9 mouse cellular contexts compared by ENCODE assay signal in the genomic region with DNA sequence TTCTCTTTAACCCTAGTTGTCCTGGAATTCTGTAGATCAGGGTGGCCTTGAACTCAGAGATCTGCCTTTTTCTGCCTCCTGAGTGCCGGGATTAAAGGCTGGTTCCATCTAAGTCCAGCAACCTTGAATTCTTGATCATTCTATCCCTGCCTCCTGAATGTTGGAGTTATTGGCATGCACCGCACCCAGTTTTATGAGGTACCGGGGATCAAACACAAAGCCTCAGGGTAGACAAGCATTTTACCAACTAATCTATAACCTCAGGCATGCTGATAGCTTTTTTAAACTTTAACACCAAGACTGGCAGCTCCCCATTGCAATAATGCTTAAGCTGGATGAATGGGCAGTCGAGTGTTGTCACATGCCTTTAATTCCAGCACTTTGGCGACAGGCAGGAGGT. TPM values are rescaled to one million over a fixed set of nuclear protein-coding genes. Genes with fewer than 3 reads are reported as not detected.
DNase-seq lines count a peak whose midpoint lies in the region; ATAC-seq and TF ChIP-seq lines count a peak whose summit lies in the region.
"Had no signal": no experiment of that assay in that cellular context is flagged by ENCODE, and none has a peak within 500 bp of the region (broad histone marks: within the 10 kb centered on the region; RNA-seq: fewer than 3 reads in every experiment).

No protein-coding gene starts in this region.

- peaks cover 63% of the 10 kb centered on the region for H3K36me3 ChIP-seq in kidney, embryonic 15.5 days
- peaks cover 60% of the 10 kb centered on the region for H3K36me3 ChIP-seq in embryonic facial prominence, embryonic 12.5 days
- peaks cover 57% of the 10 kb centered on the region for H3K36me3 ChIP-seq in limb, embryonic 14.5 days (ENCODE audit: control insufficient read depth, insufficient read depth, low read length)
- peaks cover 22% of the 10 kb centered on the region for H3K36me3 ChIP-seq in neural tube, embryonic 14.5 days (ENCODE audit: control insufficient read depth, insufficient read depth, low read length)

- DNase-seq in kidney, postnatal 25 days, result no peak
- DNase-seq in limb, embryonic 14.5 days (ENCODE audit: low spot score), result no peak
- DNase-seq in frontal cortex, postnatal 36 days (ENCODE audit: low spot score in 2 of 2), result no peak
- DNase-seq in cerebellum, adult 11-12 months, result no peak
- DNase-seq in cerebellum, adult 18-20 months, result no peak
- DNase-seq: adrenal gland, adult 2 months had no signal

- H3K27ac ChIP-seq in kidney, embryonic 15.5 days, result peak overlapping the region; percentile 88
- H3K27ac ChIP-seq in embryonic facial prominence, embryonic 12.5 days, result peak overlapping the region; percentile 57
- H3K27ac ChIP-seq in limb, embryonic 14.5 days (replicated peaks; ENCODE audit: low read depth, low read length), result peak overlapping the region; percentile 15; the same call in 1 of the 2 replicates
- no peak overlapping the region for H3K27ac ChIP-seq in neural tube, embryonic 14.5 days (ENCODE audit: low read depth, low read length)

- peak overlapping the region; percentile 83 for H3K4me2 ChIP-seq in kidney, embryonic 15.5 days
- peak overlapping the region; percentile 78 for H3K4me2 ChIP-seq in embryonic facial prominence, embryonic 12.5 days (replicated peaks)
- peak overlapping the region; percentile 66 for H3K4me2 ChIP-seq in limb, embryonic 14.5 days (replicated peaks; ENCODE audit: low read depth, low read length, severe bottlenecking)
- H3K4me2 ChIP-seq in neural tube, embryonic 14.5 days (ENCODE audit: low read depth, low read length), result peak overlapping the region; percentile 92; the same call in 1 of the 2 replicates

- H3K9me3 ChIP-seq in kidney, embryonic 15.5 days (replicated peaks), result no peaks in the 10 kb centered on the region
- no peaks in the 10 kb centered on the region for H3K9me3 ChIP-seq in embryonic facial prominence, embryonic 12.5 days
- no peaks in the 10 kb centered on the region for H3K9me3 ChIP-seq in limb, embryonic 14.5 days (ENCODE audit: control insufficient read depth, low read length)
- H3K9me3 ChIP-seq in neural tube, embryonic 14.5 days (ENCODE audit: control insufficient read depth, low read length), result no peaks in the 10 kb centered on the region

- peaks cover 22% of the 10 kb centered on the region for H3K4me1 ChIP-seq in kidney, embryonic 15.5 days
- H3K4me1 ChIP-seq in embryonic facial prominence, embryonic 12.5 days, result peaks cover 15% of the 10 kb centered on the region
- peaks cover 13% of the 10 kb centered on the region for H3K4me1 ChIP-seq in limb, embryonic 14.5 days (ENCODE audit: control insufficient read depth, insufficient read depth, low read length)
- H3K4me1 ChIP-seq in neural tube, embryonic 14.5 days (ENCODE audit: control insufficient read depth, insufficient read depth, low read length), result peaks cover 11% of the 10 kb centered on the region

- no peak for TF ChIP-seq POLR2A in limb, embryonic 14.5 days (IDR thresholded peaks at IDR 0.05; ENCODE audit: borderline replicate concordance, extremely low read depth, insufficient read depth, insufficient read length)

- H3K4me3 ChIP-seq in kidney, embryonic 15.5 days (replicated peaks), result peak overlapping the region; percentile 93
- peak overlapping the region; percentile 81 for H3K4me3 ChIP-seq in embryonic facial prominence, embryonic 12.5 days
- peak overlapping the region; percentile 58 for H3K4me3 ChIP-seq in limb, embryonic 14.5 days (replicated peaks; ENCODE audit: low read length)
- H3K4me3 ChIP-seq in neural tube, embryonic 14.5 days (ENCODE audit: low read depth, low read length), result peak overlapping the region; percentile 81; the same call in 1 of the 2 replicates

- no peaks in the 10 kb centered on the region for H3K27me3 ChIP-seq in kidney, embryonic 15.5 days
- H3K27me3 ChIP-seq in embryonic facial prominence, embryonic 12.5 days, result no peaks in the 10 kb centered on the region
- no peaks in the 10 kb centered on the region for H3K27me3 ChIP-seq in limb, embryonic 14.5 days (ENCODE audit: control insufficient read depth, insufficient read depth, low read length)
- H3K27me3 ChIP-seq in neural tube, embryonic 14.5 days (ENCODE audit: control insufficient read depth, insufficient read depth, low read length), result no peaks in the 10 kb centered on the region

- ATAC-seq in kidney, embryonic 15.5 days (replicated peaks; ENCODE audit: low FRiP score), result no peak
- ATAC-seq in embryonic facial prominence, embryonic 12.5 days (ENCODE audit: insufficient number of reproducible peaks, insufficient read depth, low FRiP score, low TSS enrichment), result no peak
- no peak for ATAC-seq in limb, embryonic 14.5 days (ENCODE audit: low FRiP score, low read depth)
- ATAC-seq in neural tube, embryonic 14.5 days (ENCODE audit: low read depth), result no peak

- peak overlapping the region; percentile 87; the same call in 1 of the 2 replicates for H3K9ac ChIP-seq in kidney, embryonic 15.5 days
- H3K9ac ChIP-seq in embryonic facial prominence, embryonic 12.5 days, result peak overlapping the region; percentile 48
- H3K9ac ChIP-seq in limb, embryonic 14.5 days (ENCODE audit: low read depth, low read length, severe bottlenecking), result no peak overlapping the region
- no peak overlapping the region for H3K9ac ChIP-seq in neural tube, embryonic 14.5 days (replicated peaks; ENCODE audit: low read depth, low read length)

- WGBS in kidney, embryonic 15.5 days, result 52% methylated on average over 5 of the region's 5 CpGs
- 56% methylated on average over 5 of the region's 5 CpGs for WGBS in embryonic facial prominence, embryonic 12.5 days
- 31% methylated on average over 5 of the region's 5 CpGs for WGBS in limb, embryonic 14.5 days
- WGBS in neural tube, embryonic 14.5 days, result 61% methylated on average over 5 of the region's 5 CpGs

RNA-seq across cellular contexts. Expression of a gene that starts 1.0 kb away (rescaled TPM):
- polyA plus RNA-seq in kidney, embryonic 15.5 days (2015; fragmentation: Nextera tagmentation; extraction: Ambion mirVana), result 52.6 and 64.5 TPM in 2 replicates
- polyA plus RNA-seq in embryonic facial prominence, embryonic 12.5 days (2016; fragmentation: Nextera tagmentation; extraction: Ambion mirVana), result 72.4 and 79.1 TPM in 2 replicates
- polyA plus RNA-seq in limb, embryonic 14.5 days (2012; rRNA removed), result 56.0 and 57.8 TPM in 2 replicates
- 59.3 and 61.8 TPM in 2 replicates for polyA plus RNA-seq in limb, embryonic 14.5 days (2014; fragmentation: Nextera tagmentation; extraction: Ambion mirVana)
- 72.6 and 82.2 TPM in 2 replicates for polyA plus RNA-seq in neural tube, embryonic 14.5 days (2014; fragmentation: Nextera tagmentation; extraction: Ambion mirVana)

RNA-seq across cellular contexts. Expression of a gene that starts 12.1 kb away (rescaled TPM):
- 633 and 651 TPM in 2 replicates for polyA plus RNA-seq in kidney, embryonic 15.5 days (2015; fragmentation: Nextera tagmentation; extraction: Ambion mirVana)
- polyA plus RNA-seq in embryonic facial prominence, embryonic 12.5 days (2016; fragmentation: Nextera tagmentation; extraction: Ambion mirVana), result 657 and 677 TPM in 2 replicates
- 633 and 687 TPM in 2 replicates for polyA plus RNA-seq in limb, embryonic 14.5 days (2012; rRNA removed)
- polyA plus RNA-seq in limb, embryonic 14.5 days (2014; fragmentation: Nextera tagmentation; extraction: Ambion mirVana), result 573 and 622 TPM in 2 replicates
- polyA plus RNA-seq in neural tube, embryonic 14.5 days (2014; fragmentation: Nextera tagmentation; extraction: Ambion mirVana), result 1,186 and 1,271 TPM in 2 replicates

RNA-seq across cellular contexts. Expression of a gene that starts 30.6 kb away (rescaled TPM):
- polyA plus RNA-seq in kidney, embryonic 15.5 days (2015; fragmentation: Nextera tagmentation; extraction: Ambion mirVana), result 25.0 and 27.9 TPM in 2 replicates
- 33.1 and 33.2 TPM in 2 replicates for polyA plus RNA-seq in embryonic facial prominence, embryonic 12.5 days (2016; fragmentation: Nextera tagmentation; extraction: Ambion mirVana)
- polyA plus RNA-seq in limb, embryonic 14.5 days (2012; rRNA removed), result 74.8 and 99.8 TPM in 2 replicates
- polyA plus RNA-seq in limb, embryonic 14.5 days (2014; fragmentation: Nextera tagmentation; extraction: Ambion mirVana), result 26.5 and 28.0 TPM in 2 replicates
- polyA plus RNA-seq in neural tube, embryonic 14.5 days (2014; fragmentation: Nextera tagmentation; extraction: Ambion mirVana), result 39.7 and 40.6 TPM in 2 replicates

RNA-seq across cellular contexts. Expression of a gene that starts 41.8 kb away (rescaled TPM):
- polyA plus RNA-seq in kidney, embryonic 15.5 days (2015; fragmentation: Nextera tagmentation; extraction: Ambion mirVana), result 1.6 and 1.7 TPM in 2 replicates
- polyA plus RNA-seq in embryonic facial prominence, embryonic 12.5 days (2016; fragmentation: Nextera tagmentation; extraction: Ambion mirVana), result 3.7 TPM in 2 replicates
- polyA plus RNA-seq in limb, embryonic 14.5 days (2012; rRNA removed), result 2.0 and 2.5 TPM in 2 replicates
- polyA plus RNA-seq in limb, embryonic 14.5 days (2014; fragmentation: Nextera tagmentation; extraction: Ambion mirVana), result 0.22 and 1.1 TPM in 2 replicates
- polyA plus RNA-seq in neural tube, embryonic 14.5 days (2014; fragmentation: Nextera tagmentation; extraction: Ambion mirVana), result 27.1 and 40.4 TPM in 2 replicates

RNA-seq across cellular contexts. Expression of a gene that starts 48.8 kb away (rescaled TPM):
- polyA plus RNA-seq in kidney, embryonic 15.5 days (2015; fragmentation: Nextera tagmentation; extraction: Ambion mirVana), result 108 and 121 TPM in 2 replicates
- polyA plus RNA-seq in embryonic facial prominence, embryonic 12.5 days (2016; fragmentation: Nextera tagmentation; extraction: Ambion mirVana), result 135 and 137 TPM in 2 replicates
- 44.8 and 45.1 TPM in 2 replicates for polyA plus RNA-seq in limb, embryonic 14.5 days (2012; rRNA removed)
- 90.6 and 95.2 TPM in 2 replicates for polyA plus RNA-seq in limb, embryonic 14.5 days (2014; fragmentation: Nextera tagmentation; extraction: Ambion mirVana)
- polyA plus RNA-seq in neural tube, embryonic 14.5 days (2014; fragmentation: Nextera tagmentation; extraction: Ambion mirVana), result 84.9 and 108 TPM in 2 replicates

Comparison
In these comparisons a context has a peak if more than half of its experiments do, and no peak if none do; other contexts are left out.
1. H3K9ac ChIP-seq: peak in kidney, embryonic 15.5 days (single experiment) and embryonic facial prominence, embryonic 12.5 days (single experiment); none in limb, embryonic 14.5 days (single experiment) and neural tube, embryonic 14.5 days (single experiment).
2. Peak in every context shown above with its lines, with median percentiles within 50 percentile points of each other: H3K4me2 ChIP-seq and H3K4me3 ChIP-seq.